Mouse (Mus musculus): ENCODE data around the gene Errfi1.

Gene Errfi1

GRCm38 (mm10) chr4:150910164-150910951 lies 56.6 kb downstream of the Errfi1 start:
- DNase-seq (ENCODE audit: inconsistent age in 2 of 2, low spot score in 1 of 2), result peak in 1 of 2 experiments; percentile 24

- DNase-seq (ENCODE audit: inconsistent age in 2 of 2, low spot score in 1 of 2), result no peak
Measured at GRCm38 (mm10) chr4:150913743-150914142, 60.0 kb downstream of the Errfi1 start.

- peak; percentile 98 for DNase-seq (ENCODE audit: inconsistent age in 2 of 2, low spot score in 1 of 2)
Measured at GRCm38 (mm10) chr4:150914290-150914733, 60.6 kb downstream of the Errfi1 start, which contains the start of the genes Park7 and Tnfrsf9. Gene Park7, minus strand, starts transcription at chr4:150914437. Gene Tnfrsf9, plus strand, starts transcription at chr4:150914562.

- DNase-seq (ENCODE audit: inconsistent age in 2 of 2, low spot score in 1 of 2), result peak; percentile 14 to 54
Measured at GRCm38 (mm10) chr4:150915181-150915906, 61.6 kb downstream of the Errfi1 start.

GRCm38 (mm10) chr4:150917336-150918027 lies 63.8 kb downstream of the Errfi1 start:
- no peak for DNase-seq (ENCODE audit: inconsistent age in 2 of 2, low spot score in 1 of 2)

Measured in adrenal gland, adult (tissue).